ENCODE assay signal across 1 mouse cellular context in genomic region chr11:101070987-101071386, GRCm38 (mm10).
TF ChIP-seq lines count a peak whose summit lies in the region.

No protein-coding gene starts in this region.

TF ChIP-seq in CH12.LX, 34 proteins besides CTCF, POLR2A, EP300 and RAD21:
- TF ChIP-seq BHLHE40 (IDR thresholded peaks at IDR 0.05; ENCODE audit: low read depth, low read length) (no peak), JUN (IDR thresholded peaks at IDR 0.05; ENCODE audit: insufficient read depth, low read depth, low read length) (no peak), USF2 (conservative IDR thresholded peaks at IDR 0.05; ENCODE audit: low read depth, low read length) (no peak), NELFE (IDR thresholded peaks at IDR 0.05; ENCODE audit: low read depth, low read length) (no peak), MYC (IDR thresholded peaks at IDR 0.05; ENCODE audit: low read depth, low read length) (no peak), CHD1 (IDR thresholded peaks at IDR 0.05; ENCODE audit: low read depth, low read length) (no peak), MAX (IDR thresholded peaks at IDR 0.05; ENCODE audit: low read length) (no peak)
